Mouse (Mus musculus) embryo, embryonic 10.5 days (tissue): ENCODE results near the gene Lrrc8a.
A peak's percentile ranks its signal among the peaks of the same experiment; 100 is the strongest.

Experiments
- DNase-seq: peaks from one replicate; pipeline ENCODE4 v3.0.0-alpha.2; 2015; ENCODE audit warnings: low spot score

Lrrc8a gene

DNA sequence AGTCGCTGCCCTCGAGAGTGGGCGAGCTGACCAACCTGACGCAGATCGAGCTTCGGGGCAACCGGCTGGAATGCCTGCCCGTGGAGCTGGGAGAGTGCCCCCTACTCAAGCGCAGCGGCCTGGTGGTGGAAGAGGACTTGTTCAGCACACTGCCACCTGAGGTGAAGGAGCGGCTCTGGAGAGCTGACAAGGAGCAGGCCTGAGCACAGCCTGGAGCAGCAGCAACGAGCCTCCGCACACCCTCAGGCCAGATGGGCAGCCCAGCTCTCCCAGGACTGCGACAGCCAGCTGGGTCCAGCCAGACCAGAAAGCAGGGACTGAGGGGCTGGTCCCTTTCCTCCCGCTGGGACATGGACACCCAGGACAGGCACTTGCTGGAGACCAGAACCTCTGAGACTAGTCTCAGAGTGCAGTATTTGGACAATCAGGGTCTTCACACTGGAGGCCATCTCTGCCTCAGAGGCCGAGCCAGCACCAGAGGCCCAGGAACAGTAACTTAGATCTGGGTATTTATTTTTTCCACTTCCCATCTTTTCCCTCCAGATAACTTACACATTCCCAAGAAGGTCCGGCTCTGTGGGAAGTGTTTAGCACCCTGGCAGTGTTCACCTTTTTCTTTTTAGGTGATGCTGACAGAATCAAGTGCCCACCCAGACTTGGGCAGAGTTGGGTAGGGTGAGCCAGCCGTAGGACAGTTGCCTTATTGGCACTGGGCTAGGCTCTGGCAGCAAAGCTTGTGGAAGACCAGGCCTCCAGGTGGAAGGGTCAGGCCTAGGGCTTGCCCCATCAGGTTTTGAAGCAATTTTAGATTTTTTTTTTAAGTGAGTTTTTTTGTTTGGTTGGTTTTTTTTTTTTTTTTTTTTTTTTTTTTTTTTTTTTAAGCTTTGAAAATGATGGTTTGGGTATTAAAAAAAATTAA is 24.7 kb downstream of the Lrrc8a start:
- no peak for DNase-seq

DNA sequence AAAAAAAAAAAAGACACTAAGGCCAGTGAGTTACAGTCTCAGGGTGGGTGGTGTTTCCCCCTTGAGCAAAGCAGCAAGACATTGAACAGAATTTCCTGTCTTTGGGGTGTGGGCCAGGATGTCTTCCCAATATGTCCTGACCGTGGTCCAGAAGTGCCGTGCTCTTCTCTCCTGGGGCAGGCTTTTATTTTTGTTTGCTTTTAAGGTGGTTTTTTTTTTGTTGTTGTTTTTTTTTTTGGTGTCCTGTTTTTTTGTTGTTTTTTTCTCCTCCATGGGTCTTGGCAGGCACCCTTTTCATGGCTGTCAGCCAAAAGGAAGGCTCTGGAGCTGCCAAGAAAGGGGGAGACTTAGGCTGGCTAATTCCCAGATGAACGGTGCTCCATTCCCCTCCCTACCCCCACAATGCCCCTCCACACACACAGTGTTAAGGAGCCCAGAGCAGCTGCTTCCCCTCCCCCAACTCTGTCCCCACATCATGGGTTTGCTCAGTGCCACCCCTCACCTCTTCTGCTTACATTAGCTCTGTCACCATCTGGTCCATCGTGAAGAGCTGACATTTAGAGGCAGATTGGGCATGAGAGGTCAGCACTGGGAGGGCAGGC is 25.4 kb downstream of the Lrrc8a start:
- no peak for DNase-seq

DNA sequence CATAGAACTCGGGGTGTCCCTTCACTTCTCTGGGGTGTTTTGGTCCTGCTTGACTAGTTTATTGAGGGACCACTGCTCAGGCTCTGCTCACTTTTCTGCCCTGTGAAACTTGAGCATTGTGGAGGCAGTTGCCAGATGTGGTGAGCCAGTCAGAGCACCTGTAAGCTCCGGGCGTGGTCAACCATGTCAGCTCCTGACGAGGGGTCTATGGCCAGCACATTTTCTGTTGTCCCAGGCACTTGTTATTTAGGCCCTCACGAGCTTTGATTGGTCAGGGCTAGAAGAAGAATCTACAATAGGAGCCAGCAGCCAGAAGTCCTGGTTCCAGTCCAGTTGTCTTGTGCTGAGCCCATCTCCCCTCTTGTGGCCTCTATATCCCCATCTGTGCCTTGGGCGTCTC is 26.3 kb downstream of the Lrrc8a start:
- DNase-seq, result no peak

GRCm38 (mm10) chr2:30264671-30265519 is 27.4 kb downstream of the Lrrc8a start:
- DNase-seq, result peak; percentile 31

DNA sequence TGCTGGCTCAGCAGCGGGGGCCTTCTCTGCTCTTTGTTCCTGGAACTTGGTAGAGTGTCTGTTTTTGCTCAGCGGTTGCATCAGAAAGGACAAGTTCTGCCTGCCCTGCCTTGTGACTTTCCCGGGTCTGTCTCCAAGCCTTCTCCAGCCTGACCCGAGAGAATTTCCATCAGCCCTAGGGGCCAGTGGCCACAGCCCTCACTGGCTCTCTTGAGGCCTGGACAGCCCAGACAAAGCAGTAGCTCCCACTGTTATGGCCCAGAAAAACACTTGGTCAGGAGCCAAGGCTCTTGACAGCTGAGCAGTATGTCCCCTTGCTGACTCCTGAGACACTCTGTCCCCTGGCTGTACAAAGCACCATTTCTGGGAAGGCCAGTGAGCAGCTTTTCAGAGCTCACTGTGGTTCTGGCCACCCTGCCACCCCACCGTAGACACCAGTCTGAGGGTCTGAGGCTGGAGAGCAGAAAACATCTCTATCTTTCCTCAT is 28.3 kb downstream of the Lrrc8a start, which contains the start of gene Phyhd1:
TSS of gene Phyhd1 (plus strand) at position 437 of the 487 bp plus-strand sequence.
- DNase-seq, result no peak

DNA sequence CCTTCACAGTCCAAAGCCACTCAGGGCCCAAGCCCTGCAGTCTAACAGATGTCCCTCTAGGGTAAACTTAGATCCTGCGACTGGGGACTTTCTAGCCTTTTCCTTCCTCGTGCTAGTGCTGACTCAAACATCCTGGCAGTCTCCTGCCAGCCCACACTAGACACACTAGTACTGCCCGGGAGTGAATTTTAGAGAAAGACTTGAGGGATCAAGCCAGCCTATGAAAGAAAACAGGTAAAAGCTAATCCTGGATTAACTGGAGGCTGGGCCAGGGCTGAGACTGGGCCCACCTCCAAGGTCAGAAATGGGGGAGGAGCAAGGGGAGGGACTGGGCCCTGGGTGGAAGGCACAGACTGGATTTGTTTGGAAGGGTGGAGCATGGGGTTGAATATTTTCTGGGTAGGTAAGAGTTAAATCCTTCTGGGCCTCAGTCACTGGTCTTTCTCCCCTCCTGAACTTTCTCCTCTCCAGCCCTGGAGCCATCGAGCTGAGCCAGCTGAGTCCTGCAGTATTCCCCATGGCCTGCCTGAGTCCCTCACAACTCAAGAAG is 29.0 kb downstream of the Lrrc8a start:
- DNase-seq, result peak; percentile 56

DNA sequence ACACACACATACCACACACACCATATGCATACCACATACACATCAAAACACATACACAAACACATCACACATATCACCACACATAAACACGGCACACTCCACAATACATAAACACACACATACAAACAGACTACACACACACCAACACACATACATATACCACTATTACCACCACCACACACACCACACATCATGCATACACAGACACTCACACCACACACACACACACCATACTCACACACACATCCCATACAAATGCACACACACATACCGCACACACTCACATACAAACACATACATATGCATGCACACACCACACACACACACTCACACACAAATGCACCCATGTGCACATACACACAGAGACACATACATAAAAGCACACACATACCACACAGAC is 30.0 kb downstream of the Lrrc8a start:
- DNase-seq, result no peak

DNA sequence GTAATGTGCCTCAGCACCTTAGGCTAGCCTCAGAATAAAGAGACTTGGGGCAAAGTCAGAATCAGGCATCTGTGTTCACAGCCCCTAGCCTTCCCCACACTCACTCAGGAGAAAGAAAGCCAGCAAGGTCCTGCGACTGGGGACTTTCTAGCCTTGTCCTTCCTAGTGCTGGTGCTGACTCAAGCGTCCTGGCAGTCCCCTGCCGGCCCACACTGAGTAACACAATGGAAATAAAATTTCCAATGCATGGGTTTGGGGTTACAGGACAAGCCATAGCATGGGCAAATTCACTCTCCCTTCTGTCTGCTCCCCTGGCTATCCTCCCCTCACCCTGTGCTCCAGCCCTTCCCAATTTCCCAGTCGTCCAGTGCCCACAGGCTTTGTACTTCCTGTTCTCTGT is 30.9 kb downstream of the Lrrc8a start:
- DNase-seq, result no peak

GRCm38 (mm10) chr2:30269241-30269990 is 31.9 kb downstream of the Lrrc8a start:
- DNase-seq, result no peak

DNA sequence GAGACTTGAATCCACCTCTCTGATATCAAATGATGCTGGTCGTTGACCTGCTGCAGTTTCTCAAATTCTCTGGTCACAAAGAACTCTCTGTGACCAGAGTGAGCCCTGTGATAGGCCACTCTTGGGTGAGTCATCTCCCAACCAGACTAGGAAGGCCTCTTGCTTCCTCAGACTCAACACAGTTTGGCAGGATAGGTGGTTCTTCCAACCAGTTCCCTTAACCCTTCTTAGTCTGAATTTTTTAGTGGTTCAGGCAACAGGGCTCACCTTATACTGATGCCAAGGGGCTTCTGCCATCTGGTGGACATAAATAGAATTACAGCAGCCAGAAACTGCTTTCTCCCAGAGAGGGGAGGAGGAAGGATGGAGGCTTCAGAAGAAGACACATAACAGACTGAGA is 32.6 kb downstream of the Lrrc8a start:
- DNase-seq, result peak; percentile 82

DNA sequence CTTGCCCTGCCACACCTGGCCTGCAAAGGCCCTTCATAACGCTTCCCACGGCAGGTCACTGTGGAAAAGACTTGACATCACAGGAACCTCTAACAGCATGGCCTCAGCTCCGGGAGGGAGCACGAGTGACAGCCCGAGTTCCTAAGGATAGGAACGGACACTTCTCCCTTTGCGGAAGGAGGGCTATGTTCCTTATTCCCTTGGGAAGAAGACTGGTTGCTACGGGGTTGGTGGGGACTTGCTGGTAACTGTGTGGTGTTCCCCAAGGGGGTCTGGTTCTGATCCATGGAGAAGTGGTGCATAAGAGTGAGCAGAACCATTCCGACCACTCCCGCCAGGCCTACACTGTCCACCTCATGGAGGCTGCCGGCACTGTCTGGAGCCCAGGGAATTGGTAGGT is 43.2 kb downstream of the Lrrc8a start, which contains the start of gene Gm28038:
TSS of gene Gm28038 (plus strand) at position 301 of the 400 bp plus-strand sequence.
- DNase-seq, result no peak

DNA sequence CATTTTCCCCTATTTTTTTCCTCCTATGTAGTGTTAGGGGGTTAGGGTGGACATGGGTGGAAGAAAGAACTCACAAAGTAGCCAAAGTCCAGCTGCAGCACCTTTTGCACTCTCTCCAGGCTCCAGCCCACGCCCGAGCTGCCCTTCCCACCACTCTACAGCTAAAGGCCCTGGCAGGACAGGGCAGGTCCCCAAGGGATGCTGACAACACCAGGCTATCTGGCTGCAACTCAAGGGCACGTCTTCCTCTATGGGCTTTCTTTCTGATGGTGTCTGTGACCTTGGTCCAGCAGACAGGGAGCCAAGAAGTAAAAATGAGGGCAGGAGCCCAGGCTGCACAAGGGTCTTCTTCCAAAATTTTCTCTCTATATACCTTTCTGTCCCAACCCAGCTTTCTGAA is 44.1 kb downstream of the Lrrc8a start:
- DNase-seq, result no peak

DNA sequence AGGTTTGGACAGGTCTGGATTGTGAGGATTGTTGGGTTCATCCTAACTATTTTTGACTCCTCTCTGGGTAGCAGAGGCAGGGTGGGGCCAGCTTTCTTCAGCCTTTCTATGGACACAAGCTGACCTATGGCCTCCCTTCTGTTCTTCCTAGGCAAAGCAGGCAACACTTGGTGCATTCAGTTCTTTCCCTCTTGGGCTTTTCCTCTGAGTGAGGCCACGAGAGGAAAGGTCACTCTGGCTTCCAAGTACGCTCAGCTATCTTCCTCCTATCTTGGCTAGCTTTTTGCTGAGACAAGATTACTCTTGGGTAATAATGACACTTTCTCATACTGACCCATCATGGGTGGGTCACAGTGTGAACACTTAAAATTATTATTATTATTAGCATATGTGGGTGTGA is 45.7 kb downstream of the Lrrc8a start:
- no peak for DNase-seq

DNA sequence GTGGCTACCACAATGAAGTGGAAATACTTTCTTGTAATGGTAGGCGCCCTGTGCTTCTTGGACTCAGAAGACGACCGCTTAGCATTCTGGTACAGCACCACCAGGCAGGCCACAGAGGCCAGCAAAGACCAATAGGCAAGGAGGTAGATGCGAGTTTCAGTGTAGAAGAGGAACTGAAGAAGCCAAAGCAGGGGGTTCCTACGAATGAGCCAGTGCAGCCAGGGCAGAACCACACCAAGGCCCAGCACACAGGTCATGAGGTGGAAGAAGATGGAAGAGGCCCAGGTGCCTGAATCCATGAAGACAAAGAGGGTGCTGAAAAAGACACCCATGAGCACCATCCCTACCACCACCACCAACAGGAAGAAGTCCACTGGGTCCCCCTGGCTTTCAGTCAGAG is 47.5 kb downstream of the Lrrc8a start:
- DNase-seq, result no peak

DNA sequence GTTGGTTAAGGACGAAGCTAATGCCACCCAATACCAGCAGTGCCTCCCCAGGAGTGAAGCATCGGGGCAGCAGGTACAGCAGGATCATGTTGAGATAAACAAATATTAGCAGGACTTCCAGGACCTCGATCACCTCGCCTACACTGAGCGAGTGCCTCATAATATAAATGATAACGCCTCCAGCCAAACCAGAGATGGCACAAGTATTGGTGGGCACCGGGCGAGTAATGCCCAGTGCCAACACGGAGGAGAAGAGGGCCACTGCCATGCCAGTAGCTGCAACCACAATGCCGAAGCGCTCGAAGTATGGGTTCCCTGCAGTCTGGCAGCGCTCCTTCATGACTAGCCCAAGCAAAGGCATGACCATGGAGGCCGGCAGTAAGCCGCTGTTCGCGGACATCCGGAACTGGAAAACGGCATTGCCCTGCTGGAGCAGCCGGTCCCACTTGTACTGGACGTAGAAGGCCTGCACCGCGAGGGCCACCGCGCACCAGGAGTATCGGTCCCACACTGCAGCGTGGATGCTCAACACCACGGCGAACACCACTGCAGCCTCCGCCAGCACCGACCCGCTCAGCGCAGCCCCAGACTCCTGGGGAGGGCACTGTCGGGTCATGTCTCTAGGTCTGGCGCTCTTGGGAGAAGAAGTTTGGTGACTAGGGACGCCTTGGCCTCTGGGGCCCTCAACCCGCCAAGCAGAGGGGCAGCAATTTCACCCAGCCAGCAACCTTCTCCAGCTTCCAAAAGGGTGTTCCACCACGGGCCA is 48.1 kb downstream of the Lrrc8a start:
- DNase-seq, result no peak

- peak; percentile 97 for DNase-seq
These were observed 48.9 kb downstream of the Lrrc8a start, which contains the start of the genes Dolk and Nup188 for GRCm38 (mm10) chr2:30286192-30287026. Gene Dolk (minus strand): TSS chr2:30286334. Gene Nup188 (plus strand): TSS chr2:30286397.

DNA sequence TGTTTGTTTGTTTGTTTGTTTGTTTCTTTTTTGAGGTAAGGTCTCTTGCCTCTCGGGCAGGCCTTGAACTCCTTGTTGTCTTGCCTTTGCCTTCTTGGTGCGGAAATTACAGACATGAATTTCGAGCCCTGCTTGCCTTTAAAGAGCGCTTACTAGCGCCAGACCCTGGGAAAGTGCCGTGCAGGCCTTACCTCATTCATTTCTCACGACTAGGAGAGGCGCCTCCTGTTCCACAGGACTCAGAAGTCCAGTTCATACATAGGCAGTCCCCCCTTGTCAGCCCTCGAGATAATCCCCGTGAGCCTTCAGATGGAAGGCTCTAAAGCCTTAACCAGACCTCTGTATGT is 49.5 kb downstream of the Lrrc8a start:
- peak; percentile 68 for DNase-seq

DNA sequence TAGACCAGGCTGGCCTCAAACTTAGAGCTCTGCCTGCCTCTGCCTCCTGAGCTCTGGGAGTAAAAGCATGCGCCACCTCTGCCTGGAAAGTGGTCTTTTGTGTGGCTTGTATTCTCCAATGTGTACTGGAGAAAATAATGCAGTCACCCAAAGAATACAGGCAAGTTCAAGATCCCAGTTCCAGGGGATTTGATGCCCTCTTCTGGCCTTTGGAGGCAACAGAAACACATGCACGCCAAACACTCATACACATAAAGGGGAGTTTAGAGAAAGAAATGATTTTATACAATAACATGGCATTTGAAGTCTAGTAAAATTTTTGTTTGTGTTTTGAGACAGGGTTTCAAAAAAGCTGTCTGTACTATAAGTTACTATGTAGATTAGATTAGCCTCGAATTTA is 62.0 kb downstream of the Lrrc8a start:
- peak; percentile 6 for DNase-seq

DNA sequence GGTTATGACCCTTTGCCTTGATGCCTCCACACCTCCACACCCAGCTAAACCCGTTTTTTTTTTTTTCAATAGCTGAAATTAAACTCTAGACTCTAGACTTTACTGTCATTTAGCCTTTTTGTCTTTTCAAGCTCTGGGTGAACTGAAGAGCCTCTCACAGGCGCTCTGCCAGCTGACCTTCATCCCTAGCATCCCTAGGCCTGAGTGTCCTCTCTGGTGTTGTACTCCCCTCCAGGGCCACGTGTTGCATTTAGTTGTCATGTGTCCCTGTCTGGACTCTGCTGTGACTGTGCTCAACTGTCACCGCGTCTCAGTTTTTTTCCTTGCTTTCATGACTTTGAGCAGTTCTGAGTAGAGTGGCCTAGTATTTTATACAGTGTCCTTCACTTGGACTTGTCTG is 62.5 kb downstream of the Lrrc8a start:
- DNase-seq, result no peak
